Mouse (Mus musculus) myocyte (in vitro differentiated cells): ENCODE data around the gene Spns2. TPM values are rescaled to one million over a fixed set of nuclear protein-coding genes. Genes with fewer than 3 reads are reported as not detected.

Experiments used
- H3K27me3 ChIP-seq: one replicate; pipeline ENCODE4 v1.6.1; 2011; ENCODE audit not compliant: control insufficient read depth, insufficient read depth, insufficient read length
- H3K36me3 ChIP-seq: one replicate; pipeline ENCODE4 v1.6.1; 2011; ENCODE audit not compliant: control insufficient read depth, insufficient read depth
- H3K4me2 ChIP-seq: one replicate; pipeline ENCODE4 v1.6.1; 2011; ENCODE audit warnings: low read depth, control low read depth
- H3K4me3 ChIP-seq: one replicate; pipeline ENCODE4 v1.5.1; 2011; ENCODE audit warnings: mild to moderate bottlenecking, control low read depth, moderate library complexity
- H3K79me2 ChIP-seq: one replicate; pipeline ENCODE4 v1.6.1; 2011; ENCODE audit not compliant: control insufficient read depth, insufficient read depth
- H3ac ChIP-seq: one replicate; pipeline ENCODE4 v1.6.1; 2011; ENCODE audit not compliant: control insufficient read depth, insufficient read length
- CEBPB ChIP-seq: IDR thresholded peaks from 2 replicates; pipeline ENCODE4 v1.6.1; 2011; ENCODE audit warnings: mild to moderate bottlenecking, moderate library complexity; ENCODE audit not compliant: poor library complexity, insufficient read depth, severe bottlenecking
- E2F4 ChIP-seq: IDR thresholded peaks from one replicate; pipeline ENCODE4 v1.6.1; 2011; ENCODE audit warnings: mild to moderate bottlenecking, control low read depth, moderate library complexity; ENCODE audit not compliant: insufficient read depth
- MAX ChIP-seq: IDR thresholded peaks from one replicate; pipeline ENCODE4 v1.6.1; 2011; ENCODE audit warnings: low read depth, mild to moderate bottlenecking, control low read depth
- MYOD1 ChIP-seq, 3 experiments: IDR thresholded peaks; one replicate each; pipeline ENCODE4 v1.6.1; 2011; ENCODE audit warnings: control low read depth in 2 of 3, low read depth in 2 of 3, mild to moderate bottlenecking in 2 of 3, moderate library complexity in 1 of 3; ENCODE audit not compliant: insufficient read length in 2 of 3, control insufficient read depth in 1 of 3
- MYOG ChIP-seq, 3 experiments: IDR thresholded peaks; one replicate each; pipeline ENCODE4 v1.6.1; 2011; ENCODE audit warnings: control low read depth in 2 of 3, low read depth in 2 of 3, mild to moderate bottlenecking in 2 of 3; ENCODE audit not compliant: insufficient read length in 2 of 3, control insufficient read depth in 1 of 3, insufficient read depth in 1 of 3
- POLR2A ChIP-seq: IDR thresholded peaks from one replicate; pipeline ENCODE4 v1.6.1; 2011; ENCODE audit warnings: low read depth, mild to moderate bottlenecking, control low read depth, moderate library complexity; ENCODE audit not compliant: insufficient read length
- POLR2AphosphoS2 ChIP-seq: IDR thresholded peaks from one replicate; pipeline ENCODE4 v1.6.1; 2011; ENCODE audit warnings: low read depth, control low read depth; ENCODE audit not compliant: insufficient read length
- REST ChIP-seq: IDR thresholded peaks from one replicate; pipeline ENCODE4 v1.6.1; 2011; ENCODE audit warnings: mild to moderate bottlenecking, control low read depth, moderate library complexity; ENCODE audit not compliant: insufficient read depth, insufficient read length
- SRF ChIP-seq: IDR thresholded peaks from one replicate; pipeline ENCODE4 v1.6.1; 2011; ENCODE audit warnings: low read depth; ENCODE audit not compliant: control insufficient read depth, insufficient read length
- TCF12 ChIP-seq: IDR thresholded peaks from one replicate; pipeline ENCODE4 v1.6.1; 2011; ENCODE audit warnings: mild to moderate bottlenecking, control low read depth; ENCODE audit not compliant: poor library complexity, insufficient read depth, severe bottlenecking
- TCF3 ChIP-seq: IDR thresholded peaks from one replicate; pipeline ENCODE4 v1.6.1; 2011; ENCODE audit warnings: low read depth, control low read depth; ENCODE audit not compliant: insufficient read length
- USF1 ChIP-seq: IDR thresholded peaks from one replicate; pipeline ENCODE4 v1.6.1; 2011; ENCODE audit warnings: low read depth, mild to moderate bottlenecking, control low read depth, moderate library complexity
- polyA plus RNA-seq: library from polyadenylated mRNA; unstranded; fragments of >200 nt; fragmentation: generic; extraction: Trizol; gene quantifications from one replicate; pipeline ENCODE4 v1.2.1, GENCODE M21; 2012; ENCODE audit warnings: missing spikeins

Gene Spns2
- polyA plus RNA-seq, 1 experiment = 0.10 TPM

DNA sequence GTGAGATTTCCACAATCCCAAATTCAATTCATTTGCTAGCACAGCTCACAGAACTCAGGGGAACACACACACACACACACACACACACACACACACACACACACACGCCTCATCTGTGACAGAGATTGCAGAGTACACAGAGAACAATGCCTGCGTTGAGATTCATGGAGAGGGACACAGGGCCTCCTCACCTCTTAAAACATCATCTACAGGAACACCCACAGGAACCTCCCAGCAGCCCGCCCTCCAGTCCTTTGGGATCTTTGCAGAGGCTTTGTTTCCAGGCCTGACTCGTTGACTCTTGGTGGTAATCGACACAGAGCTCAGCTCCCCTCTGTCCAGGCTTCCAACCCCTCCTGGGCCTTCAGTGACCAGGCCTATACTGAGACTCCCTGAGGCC, 12.5 kb downstream of the Spns2 start:
- TF ChIP-seq MYOD1 (IDR thresholded peaks at IDR 0.05; ENCODE audit: control insufficient read depth in 1 of 3, insufficient read length in 2 of 3, low read depth in 2 of 3) (no peak), POLR2AphosphoS2 (no peak), CEBPB (no peak), SRF (no peak), MYOG (IDR thresholded peaks at IDR 0.05; ENCODE audit: control insufficient read depth in 1 of 3, insufficient read depth in 1 of 3, insufficient read length in 2 of 3, low read depth in 2 of 3) (no peak), TCF12 (no peak), REST (no peak), POLR2A (no peak), USF1 (no peak), TCF3 (no peak), E2F4 (no peak), MAX (no peak)
- Histone ChIP-seq H3K27me3 (no peaks in the 10 kb centered on the region), H3K4me2 (no peak overlapping the region), H3K4me3 (no peak overlapping the region), H3K79me2 (no peaks in the 10 kb centered on the region), H3ac (no peak overlapping the region), H3K36me3 (no peaks in the 10 kb centered on the region)

DNA sequence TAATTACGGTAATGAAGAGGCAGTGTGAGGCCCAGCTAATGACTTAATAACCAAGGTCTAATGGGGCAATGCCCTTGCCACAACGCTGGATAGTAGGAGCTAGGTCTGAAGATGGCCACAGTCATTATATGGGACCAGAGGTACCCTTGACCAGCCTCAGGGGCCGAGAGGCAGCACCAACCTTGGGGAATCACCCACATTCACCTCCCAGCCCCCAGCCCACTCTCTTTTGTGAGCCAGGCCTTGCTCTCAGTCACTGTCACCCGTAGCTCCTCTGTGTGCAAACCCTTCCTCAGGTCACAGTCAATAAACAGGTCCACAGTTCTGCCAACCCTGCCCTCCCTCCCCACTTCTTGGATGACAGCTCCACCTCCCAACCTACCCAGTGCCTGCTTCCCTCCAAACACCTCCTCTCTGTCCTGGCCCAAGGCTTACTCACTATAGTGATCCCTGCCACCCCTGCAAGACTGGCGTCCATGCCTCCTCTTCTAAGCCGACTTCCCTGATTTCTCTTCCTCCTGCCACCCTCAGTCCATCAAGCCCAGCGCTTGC, 13.6 kb downstream of the Spns2 start:
- no peak for TF ChIP-seq USF1
- TF ChIP-seq MYOG (IDR thresholded peaks at IDR 0.05; ENCODE audit: control insufficient read depth in 1 of 3, insufficient read depth in 1 of 3, insufficient read length in 2 of 3, low read depth in 2 of 3) = no peak
- no peak for TF ChIP-seq TCF3
- TF ChIP-seq SRF = no peak
- TF ChIP-seq TCF12 = no peak
- TF ChIP-seq MYOD1 (IDR thresholded peaks at IDR 0.05; ENCODE audit: control insufficient read depth in 1 of 3, insufficient read length in 2 of 3, low read depth in 2 of 3) = no peak
- no peak for TF ChIP-seq REST
- TF ChIP-seq MAX = no peak
- H3ac ChIP-seq = no peak overlapping the region
- H3K27me3 ChIP-seq = no peaks in the 10 kb centered on the region
- H3K79me2 ChIP-seq = no peaks in the 10 kb centered on the region
- no peaks in the 10 kb centered on the region for H3K36me3 ChIP-seq
- no peak overlapping the region for H3K4me2 ChIP-seq
- H3K4me3 ChIP-seq = no peak overlapping the region

DNA sequence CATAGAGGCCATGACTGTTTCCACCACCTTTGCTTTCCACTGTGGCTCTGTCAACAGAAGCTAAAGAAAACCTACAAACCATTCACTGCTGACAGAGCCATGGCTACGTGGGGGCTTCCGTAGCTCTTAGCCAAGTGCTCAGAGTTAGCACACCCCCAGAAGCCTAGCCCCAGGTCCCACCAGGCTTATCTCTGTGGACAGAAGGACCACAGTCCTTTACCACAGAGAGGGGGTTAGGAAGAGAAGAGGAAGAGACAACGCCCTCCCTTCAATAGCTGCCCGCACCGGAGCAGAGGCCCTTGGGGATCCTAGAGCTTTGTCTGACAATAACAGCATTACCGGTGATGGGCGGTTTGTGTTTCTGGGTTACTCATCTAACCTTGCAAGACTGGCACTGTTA, 14.3 kb downstream of the Spns2 start:
- Histone ChIP-seq H3K79me2 (no peaks in the 10 kb centered on the region), H3ac (no peak overlapping the region), H3K27me3 (no peaks in the 10 kb centered on the region), H3K36me3 (no peaks in the 10 kb centered on the region), H3K4me3 (no peak overlapping the region), H3K4me2 (no peak overlapping the region)
- TF ChIP-seq POLR2AphosphoS2 = no peak
- TF ChIP-seq TCF12 = no peak
- TF ChIP-seq CEBPB = no peak
- no peak for TF ChIP-seq TCF3
- TF ChIP-seq POLR2A = no peak
- TF ChIP-seq REST = no peak
- TF ChIP-seq USF1 = no peak
- TF ChIP-seq MYOD1 (IDR thresholded peaks at IDR 0.05; ENCODE audit: control insufficient read depth in 1 of 3, insufficient read length in 2 of 3, low read depth in 2 of 3) = no peak
- no peak for TF ChIP-seq MYOG (IDR thresholded peaks at IDR 0.05; ENCODE audit: control insufficient read depth in 1 of 3, insufficient read depth in 1 of 3, insufficient read length in 2 of 3, low read depth in 2 of 3)
- TF ChIP-seq MAX = no peak
- no peak for TF ChIP-seq SRF
- no peak for TF ChIP-seq E2F4

DNA sequence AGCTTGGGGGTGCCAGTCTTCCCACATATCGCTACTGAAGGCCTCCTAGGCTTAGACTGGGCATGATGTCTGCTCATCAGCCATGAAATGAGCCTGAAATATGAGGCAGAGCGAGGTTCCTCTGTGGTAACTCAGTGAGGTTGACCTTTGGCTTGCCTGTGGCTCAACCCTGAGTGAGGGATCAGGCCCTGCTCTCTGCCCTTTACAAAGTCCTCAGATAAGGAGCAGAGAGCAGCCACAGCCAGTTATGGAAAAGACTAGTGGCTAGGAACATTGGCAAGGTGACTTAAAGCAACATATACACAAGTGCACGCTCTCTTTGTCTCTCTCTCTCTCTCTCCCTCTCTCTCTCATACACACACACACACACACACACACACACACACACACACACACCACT, 14.8 kb downstream of the Spns2 start:
- no peaks in the 10 kb centered on the region for H3K36me3 ChIP-seq
- H3K27me3 ChIP-seq = no peaks in the 10 kb centered on the region
- H3K4me3 ChIP-seq = no peak overlapping the region
- no peak for TF ChIP-seq MAX
- TF ChIP-seq SRF = no peak
- no peak for TF ChIP-seq USF1
- TF ChIP-seq POLR2A = no peak
- no peak for TF ChIP-seq REST
- no peak for TF ChIP-seq MYOG (IDR thresholded peaks at IDR 0.05; ENCODE audit: control insufficient read depth in 1 of 3, insufficient read depth in 1 of 3, insufficient read length in 2 of 3, low read depth in 2 of 3)
- no peak for TF ChIP-seq MYOD1 (IDR thresholded peaks at IDR 0.05; ENCODE audit: control insufficient read depth in 1 of 3, insufficient read length in 2 of 3, low read depth in 2 of 3)
- H3ac ChIP-seq = no peak overlapping the region
- no peak overlapping the region for H3K4me2 ChIP-seq
- no peaks in the 10 kb centered on the region for H3K79me2 ChIP-seq

DNA sequence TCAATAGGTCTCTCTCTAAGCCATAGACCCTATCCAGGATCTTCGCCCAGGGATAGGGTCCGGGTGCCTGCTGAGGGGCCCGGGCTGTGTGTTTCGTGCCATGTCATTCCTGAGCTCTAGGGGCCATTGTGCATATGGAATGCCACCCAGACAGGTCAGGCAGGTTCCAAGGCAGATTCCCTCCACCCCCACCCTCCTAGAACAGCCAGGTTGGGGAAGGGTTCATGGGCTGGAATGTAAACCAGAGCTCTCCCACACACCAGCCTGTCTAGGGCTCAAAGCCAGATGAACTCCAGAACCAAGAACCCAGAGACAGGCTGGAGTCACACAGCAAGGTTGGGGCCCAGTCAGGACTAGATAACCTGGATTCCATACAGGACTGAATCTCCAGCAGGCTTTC, 16.2 kb downstream of the Spns2 start:
- Histone ChIP-seq H3K4me2 (no peak overlapping the region), H3K79me2 (no peaks in the 10 kb centered on the region), H3K27me3 (no peaks in the 10 kb centered on the region), H3K4me3 (no peak overlapping the region), H3K36me3 (no peaks in the 10 kb centered on the region), H3ac (no peak overlapping the region)
- TF ChIP-seq MYOD1 (IDR thresholded peaks at IDR 0.05; ENCODE audit: control insufficient read depth in 1 of 3, insufficient read length in 2 of 3, low read depth in 2 of 3) (no peak), E2F4 (no peak), SRF (no peak), USF1 (no peak), MYOG (IDR thresholded peaks at IDR 0.05; ENCODE audit: control insufficient read depth in 1 of 3, insufficient read depth in 1 of 3, insufficient read length in 2 of 3, low read depth in 2 of 3) (no peak), TCF3 (no peak), MAX (no peak), TCF12 (no peak), POLR2AphosphoS2 (no peak), REST (no peak), POLR2A (no peak), CEBPB (no peak)
